Mouse (Mus musculus): Measurements from ENCODE around the gene Epha7. TPM values are rescaled to one million over a fixed set of nuclear protein-coding genes. Genes with fewer than 3 reads are reported as not detected.

The Epha7 gene
- polyA plus RNA-seq (2015; fragmentation: Nextera tagmentation; extraction: Ambion mirVana) = 42.2 and 46.1 TPM in 2 replicates

DNA sequence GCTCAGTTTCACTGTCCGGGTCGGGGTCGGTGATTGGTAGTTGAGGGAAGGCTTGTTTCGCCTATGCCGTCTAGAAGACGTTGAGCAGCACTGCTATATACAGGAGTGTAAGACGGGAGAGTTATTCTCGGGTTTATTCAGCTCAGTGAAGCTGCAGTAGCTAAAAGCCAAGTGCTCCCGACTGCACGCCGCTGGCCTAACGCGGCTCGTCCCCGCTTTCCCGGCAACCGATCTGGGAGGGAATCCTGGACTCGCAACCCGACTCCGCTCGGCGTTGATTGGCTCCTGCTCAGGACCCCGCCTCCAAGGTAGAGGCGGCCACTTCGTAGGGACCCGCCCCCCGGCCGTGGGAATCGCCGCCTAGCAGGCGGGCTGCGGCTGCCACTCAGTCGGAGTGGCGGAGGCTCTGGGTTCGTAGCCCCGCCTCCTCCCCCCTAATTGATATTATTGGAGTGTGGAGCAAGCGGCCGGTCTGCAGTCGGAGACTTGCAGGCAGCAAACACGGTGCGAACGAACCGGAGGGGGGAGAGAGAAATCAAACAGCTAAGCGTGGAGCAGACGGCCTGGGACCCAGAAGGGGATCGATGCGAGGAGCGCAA, at the start of gene Epha7:
Gene Epha7 (plus strand): TSS at position 441 of the 599 bp plus-strand sequence.
- peak; percentile 99 for ATAC-seq (ENCODE audit: insufficient number of reproducible peaks, low FRiP score, low TSS enrichment, low read depth)
- H3K27me3 ChIP-seq = no peaks in the 10 kb centered on the region
- WGBS = under 1% methylated on average over 48 of the region's 48 CpGs
- H3K4me1 ChIP-seq = peaks cover 8% of the 10 kb centered on the region
- H3K36me3 ChIP-seq = no peaks in the 10 kb centered on the region
- H3K4me2 ChIP-seq = peak within 1 kb of the TSS; percentile 76
- H3K9me3 ChIP-seq = no peaks in the 10 kb centered on the region
- H3K27ac ChIP-seq = peak within 1 kb of the TSS; percentile 88
- H3K4me3 ChIP-seq = peak within 1 kb of the TSS; percentile 76
- peak within 1 kb of the TSS; percentile 75 for H3K9ac ChIP-seq

DNA sequence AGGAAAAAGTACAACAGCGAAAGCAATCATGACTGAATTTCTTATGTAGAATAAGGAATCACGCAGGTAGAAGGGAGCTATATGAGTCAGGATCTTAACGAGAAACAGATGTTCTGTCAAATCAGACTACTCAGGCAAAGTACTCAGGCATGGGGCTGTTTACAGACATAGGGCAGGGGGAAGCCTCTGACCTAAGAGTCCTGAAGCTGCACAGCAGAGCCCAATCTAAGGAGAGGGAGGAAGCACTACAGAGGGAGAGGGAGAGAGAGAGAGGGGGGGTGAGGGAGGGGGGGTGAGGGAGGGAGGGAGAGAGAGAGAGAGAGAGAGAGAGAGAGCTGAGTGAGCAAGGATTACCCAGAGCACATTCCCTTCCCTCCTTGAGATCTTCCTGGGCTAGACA, 29.0 kb upstream of the Epha7 start:
- 14% methylated on average over 3 of the region's 3 CpGs for WGBS
- no peak overlapping the region for H3K4me3 ChIP-seq
- H3K4me1 ChIP-seq = no peaks in the 10 kb centered on the region
- no peak overlapping the region for H3K9ac ChIP-seq
- 0 out of 2 replicates have a peak, but pooled peaks have one; percentile 61 for ATAC-seq (ENCODE audit: insufficient number of reproducible peaks, low FRiP score, low TSS enrichment, low read depth)
- H3K4me2 ChIP-seq = no peak overlapping the region
- no peaks in the 10 kb centered on the region for H3K36me3 ChIP-seq
- H3K27me3 ChIP-seq = no peaks in the 10 kb centered on the region
- no peaks in the 10 kb centered on the region for H3K9me3 ChIP-seq
- H3K27ac ChIP-seq = no peak overlapping the region

- no peak overlapping the region for H3K4me2 ChIP-seq
- ATAC-seq (ENCODE audit: insufficient number of reproducible peaks, low FRiP score, low TSS enrichment, low read depth) = no peak
- no peaks in the 10 kb centered on the region for H3K4me1 ChIP-seq
- H3K27me3 ChIP-seq = no peaks in the 10 kb centered on the region
- H3K9ac ChIP-seq = no peak overlapping the region
- no peak overlapping the region for H3K27ac ChIP-seq
- no peak overlapping the region for H3K4me3 ChIP-seq
- H3K36me3 ChIP-seq = no peaks in the 10 kb centered on the region
- H3K9me3 ChIP-seq = no peaks in the 10 kb centered on the region
Observed at GRCm38 (mm10) chr4:28808800-28809199, 4.1 kb upstream of the Epha7 start.

- H3K27me3 ChIP-seq = no peaks in the 10 kb centered on the region
- ATAC-seq (ENCODE audit: insufficient number of reproducible peaks, low FRiP score, low TSS enrichment, low read depth) = no peak
- no peaks in the 10 kb centered on the region for H3K4me1 ChIP-seq
- no peak overlapping the region for H3K9ac ChIP-seq
- WGBS = 66% methylated on average over 4 of the region's 4 CpGs
- no peak overlapping the region for H3K4me2 ChIP-seq
- no peak overlapping the region for H3K4me3 ChIP-seq
- H3K36me3 ChIP-seq = no peaks in the 10 kb centered on the region
- H3K27ac ChIP-seq = no peak overlapping the region
- no peaks in the 10 kb centered on the region for H3K9me3 ChIP-seq
Observed at GRCm38 (mm10) chr4:28809703-28810102, 3.2 kb upstream of the Epha7 start.

DNA sequence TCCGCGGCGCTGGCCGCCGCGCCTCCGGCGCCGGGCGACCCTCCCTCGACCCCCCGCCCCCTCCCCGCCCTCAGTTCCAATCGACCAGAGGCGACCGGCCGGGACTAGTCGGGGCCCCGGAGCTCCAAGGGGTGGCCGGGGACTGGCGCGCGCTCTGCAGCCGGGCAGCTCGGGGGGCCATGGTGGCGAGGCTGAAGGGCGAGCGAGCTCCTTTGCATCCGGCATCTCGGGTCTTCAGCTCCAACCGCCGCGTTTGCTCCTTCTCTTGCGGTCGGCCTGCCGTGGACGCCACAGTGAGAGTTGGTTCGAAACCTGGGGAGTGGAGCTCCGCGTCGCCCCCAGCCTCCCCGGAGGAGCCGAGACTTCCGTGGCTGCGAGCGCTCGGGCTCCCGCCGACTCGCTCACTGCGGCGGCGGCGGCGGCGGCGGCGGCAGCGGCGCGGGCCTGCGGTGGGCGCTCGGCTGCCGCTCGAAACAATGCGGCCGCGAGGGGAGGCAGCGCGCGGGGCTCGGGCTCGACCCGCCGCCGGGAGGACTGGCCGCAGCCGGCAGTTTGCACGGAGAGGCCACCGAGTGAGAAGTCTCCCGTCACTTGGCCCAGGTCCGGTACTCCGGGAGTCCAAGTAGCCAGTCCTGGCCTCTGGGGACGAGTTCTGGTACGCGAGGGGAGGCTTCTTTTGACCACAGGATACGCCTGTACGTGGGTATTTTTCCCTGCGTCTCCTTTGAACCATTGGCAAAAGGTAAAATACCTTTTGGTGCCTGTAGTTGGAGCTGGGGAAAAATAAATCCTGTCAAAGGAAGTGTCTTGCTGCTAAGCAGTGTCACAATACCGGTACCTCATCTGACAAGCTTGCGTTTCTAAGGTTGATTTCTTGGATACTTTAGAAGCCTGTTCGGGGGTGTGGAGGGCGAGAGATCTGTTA, 882 bp downstream of the Epha7 start:
- Histone ChIP-seq H3K27me3 (no peaks in the 10 kb centered on the region), H3K9me3 (no peaks in the 10 kb centered on the region), H3K4me2 (peak overlapping the region; percentile 76), H3K27ac (peak overlapping the region; percentile 88), H3K4me3 (peak overlapping the region; percentile 76), H3K36me3 (no peaks in the 10 kb centered on the region), H3K9ac (peak overlapping the region; percentile 75), H3K4me1 (peaks cover 8% of the 10 kb centered on the region)
- under 1% methylated on average over 87 of the region's 94 CpGs for WGBS
- no peak for ATAC-seq (ENCODE audit: insufficient number of reproducible peaks, low FRiP score, low TSS enrichment, low read depth)

DNA sequence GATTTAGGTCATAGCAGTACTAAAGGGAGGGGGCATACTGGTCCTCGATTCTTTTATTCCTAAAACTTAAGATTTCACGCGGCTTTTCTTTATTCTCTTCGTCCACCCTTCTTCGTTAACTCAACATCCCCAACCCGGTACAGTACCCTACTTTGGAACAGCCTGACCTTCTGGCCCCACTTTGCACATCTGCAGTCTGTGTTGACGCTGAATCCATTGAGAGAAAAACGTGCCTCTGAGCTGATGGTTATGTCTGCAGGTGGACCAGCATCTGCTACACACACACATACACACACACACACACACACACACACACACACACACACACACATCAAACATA, 1.5 kb downstream of the Epha7 start:
- peak overlapping the region; percentile 76 for H3K4me2 ChIP-seq
- H3K36me3 ChIP-seq = no peaks in the 10 kb centered on the region
- peak overlapping the region; percentile 88 for H3K27ac ChIP-seq
- 3% methylated on average over 8 of the region's 8 CpGs for WGBS
- H3K9ac ChIP-seq = peak overlapping the region; percentile 75; the same call in 1 of the 2 replicates
- ATAC-seq (ENCODE audit: insufficient number of reproducible peaks, low FRiP score, low TSS enrichment, low read depth) = no peak
- peaks cover 8% of the 10 kb centered on the region for H3K4me1 ChIP-seq
- H3K27me3 ChIP-seq = no peaks in the 10 kb centered on the region
- peak overlapping the region; percentile 76 for H3K4me3 ChIP-seq
- no peaks in the 10 kb centered on the region for H3K9me3 ChIP-seq

- Histone ChIP-seq H3K27me3 (no peaks in the 10 kb centered on the region), H3K27ac (peak overlapping the region; percentile 88), H3K4me3 (peak overlapping the region; percentile 76), H3K9ac (peak overlapping the region; percentile 75), H3K36me3 (no peaks in the 10 kb centered on the region), H3K4me2 (peak overlapping the region; percentile 76), H3K4me1 (peaks cover 8% of the 10 kb centered on the region), H3K9me3 (no peaks in the 10 kb centered on the region)
- whole genome bisulfite sequencing = under 1% methylated on average over 71 of the region's 72 CpGs
- ATAC-seq (ENCODE audit: insufficient number of reproducible peaks, low FRiP score, low TSS enrichment, low read depth) = no peak; the same call in 1 of the 2 replicates
Observed at GRCm38 (mm10) chr4:28814816-28815620, 2.1 kb downstream of the Epha7 start.

DNA sequence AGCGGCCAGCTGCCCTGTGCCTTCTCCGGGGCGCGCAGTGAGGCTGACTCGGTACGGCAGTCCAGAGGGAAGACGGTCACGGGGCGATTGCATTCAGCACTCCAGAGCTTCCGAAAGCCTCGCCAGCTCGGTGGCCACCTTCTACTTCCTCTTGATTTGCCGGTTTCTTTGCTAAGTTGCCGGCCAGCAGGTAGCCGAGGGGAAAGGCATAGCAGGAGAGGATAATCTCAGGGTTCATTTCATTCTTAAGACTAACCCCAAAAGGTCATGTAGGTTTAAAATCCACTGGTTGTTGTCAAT, 2.6 kb downstream of the Epha7 start:
- WGBS = under 1% methylated on average over 13 of the region's 15 CpGs
- Histone ChIP-seq H3K4me2 (peak overlapping the region; percentile 76), H3K27me3 (no peaks in the 10 kb centered on the region), H3K27ac (peak overlapping the region; percentile 88), H3K9ac (peak overlapping the region; percentile 51), H3K4me1 (peaks cover 8% of the 10 kb centered on the region), H3K9me3 (no peaks in the 10 kb centered on the region), H3K4me3 (peak overlapping the region; percentile 76), H3K36me3 (no peaks in the 10 kb centered on the region)
- ATAC-seq (ENCODE audit: insufficient number of reproducible peaks, low FRiP score, low TSS enrichment, low read depth) = no peak

DNA sequence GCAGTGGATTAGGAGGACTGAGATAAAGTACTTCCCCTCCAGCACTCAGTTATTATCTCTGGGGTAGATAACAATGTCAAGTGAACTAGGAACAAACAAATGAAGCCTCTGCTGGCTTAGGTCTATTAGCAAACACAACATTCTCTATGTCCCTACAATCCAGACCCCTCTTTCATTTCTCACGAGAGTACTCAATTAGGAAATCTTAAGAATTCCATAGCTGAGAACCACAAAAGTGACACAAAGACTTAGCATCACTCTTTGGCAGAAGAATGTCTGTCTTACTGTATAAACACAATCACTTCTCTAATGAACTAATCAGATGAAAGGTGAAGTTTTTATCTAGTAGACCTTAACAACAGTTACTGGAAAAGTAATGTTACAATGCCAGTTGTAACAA, 10.7 kb downstream of the Epha7 start:
- 71% methylated on average over 1 of the region's 1 CpGs for WGBS
- Histone ChIP-seq H3K4me1 (peaks cover 3% of the 10 kb centered on the region; the same call in 1 of the 2 replicates), H3K4me3 (no peak overlapping the region), H3K27ac (no peak overlapping the region), H3K9me3 (no peaks in the 10 kb centered on the region), H3K36me3 (peaks cover 5% of the 10 kb centered on the region; the same call in 1 of the 2 replicates), H3K4me2 (no peak overlapping the region), H3K9ac (no peak overlapping the region), H3K27me3 (no peaks in the 10 kb centered on the region)
- no peak for ATAC-seq (ENCODE audit: insufficient number of reproducible peaks, low FRiP score, low TSS enrichment, low read depth)

DNA sequence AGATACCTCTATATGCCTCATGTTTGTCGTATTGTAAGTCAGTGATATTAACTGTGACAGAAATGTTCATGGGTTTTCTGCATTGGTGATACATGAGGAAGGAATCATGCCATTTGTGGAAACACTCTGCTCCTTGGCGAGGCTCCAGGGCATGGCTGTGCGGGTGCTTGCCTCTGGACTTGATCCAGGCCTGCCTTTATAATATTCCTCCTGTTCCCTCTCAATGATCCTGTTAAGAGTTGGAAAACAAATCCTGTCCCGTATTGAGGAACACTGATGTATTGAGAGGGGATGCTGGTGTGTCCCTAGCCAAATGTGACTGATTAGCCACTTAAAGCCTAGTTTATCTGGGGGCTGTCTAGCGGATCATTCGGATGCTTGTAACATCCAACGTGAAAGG, 11.7 kb downstream of the Epha7 start:
- 55% methylated on average over 7 of the region's 7 CpGs for WGBS

GRCm38 (mm10) chr4:28837669-28838068, 24.7 kb downstream of the Epha7 start:
- Histone ChIP-seq H3K36me3 (no peaks in the 10 kb centered on the region), H3K4me2 (no peak overlapping the region), H3K4me1 (no peaks in the 10 kb centered on the region), H3K27me3 (no peaks in the 10 kb centered on the region), H3K9ac (no peak overlapping the region), H3K27ac (no peak overlapping the region), H3K4me3 (no peak overlapping the region), H3K9me3 (no peaks in the 10 kb centered on the region)
- ATAC-seq (ENCODE audit: insufficient number of reproducible peaks, low FRiP score, low TSS enrichment, low read depth) = no peak
- 93% methylated on average over 3 of the region's 3 CpGs for WGBS

More for the DNA sequence above, 11.7 kb downstream of the Epha7 start:
- peaks cover 3% of the 10 kb centered on the region; the same call in 1 of the 2 replicates for H3K4me1 ChIP-seq
- no peak for ATAC-seq (ENCODE audit: insufficient number of reproducible peaks, low FRiP score, low TSS enrichment, low read depth)
- no peaks in the 10 kb centered on the region for H3K27me3 ChIP-seq
- no peak overlapping the region for H3K4me3 ChIP-seq
- no peak overlapping the region for H3K4me2 ChIP-seq
- peaks cover 5% of the 10 kb centered on the region; the same call in 1 of the 2 replicates for H3K36me3 ChIP-seq
- no peak overlapping the region for H3K9ac ChIP-seq
- no peaks in the 10 kb centered on the region for H3K9me3 ChIP-seq
- no peak overlapping the region for H3K27ac ChIP-seq

Data from limb, embryonic 15.5 days (tissue).